Mouse (Mus musculus) NIH3T3 (cell line): ENCODE results near the gene Spi1.
"Not testable (repeated sequence)": the region's sequence is repeated elsewhere in the genome, so short reads cannot be mapped to it uniquely, and the experiment has no call there.

Experiments
- DNase-seq: peaks from one replicate; pipeline ENCODE4 v3.0.0-alpha.2; 2012; ENCODE audit warnings: low read depth

Gene Spi1

DNA sequence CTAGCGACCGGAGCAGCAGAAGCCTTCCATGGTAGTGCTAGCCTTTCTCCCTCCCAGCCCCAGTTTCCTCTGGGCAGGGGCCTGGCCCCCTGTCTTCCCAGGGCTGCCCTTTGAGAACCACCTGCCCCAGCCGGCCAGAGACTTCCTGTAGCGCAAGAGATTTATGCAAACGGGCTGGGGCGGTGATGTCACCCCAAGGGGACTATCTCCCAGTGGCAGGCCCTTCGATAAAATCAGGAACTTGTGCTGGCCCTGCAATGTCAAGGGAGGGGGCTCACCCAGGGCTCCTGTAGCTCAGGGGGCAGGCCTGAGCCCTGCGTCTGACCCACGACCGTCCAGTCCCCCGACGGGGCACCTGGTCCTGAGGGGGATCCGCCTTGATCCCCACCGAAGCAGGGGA is 14.3 kb downstream of the Spi1 start:
- no peak for DNase-seq

- DNase-seq: no peak
Observed at GRCm38 (mm10) chr2:91097015-91097414, 14.8 kb downstream of the Spi1 start.

GRCm38 (mm10) chr2:91098156-91098555 is 16.0 kb downstream of the Spi1 start:
- DNase-seq: no peak

DNA sequence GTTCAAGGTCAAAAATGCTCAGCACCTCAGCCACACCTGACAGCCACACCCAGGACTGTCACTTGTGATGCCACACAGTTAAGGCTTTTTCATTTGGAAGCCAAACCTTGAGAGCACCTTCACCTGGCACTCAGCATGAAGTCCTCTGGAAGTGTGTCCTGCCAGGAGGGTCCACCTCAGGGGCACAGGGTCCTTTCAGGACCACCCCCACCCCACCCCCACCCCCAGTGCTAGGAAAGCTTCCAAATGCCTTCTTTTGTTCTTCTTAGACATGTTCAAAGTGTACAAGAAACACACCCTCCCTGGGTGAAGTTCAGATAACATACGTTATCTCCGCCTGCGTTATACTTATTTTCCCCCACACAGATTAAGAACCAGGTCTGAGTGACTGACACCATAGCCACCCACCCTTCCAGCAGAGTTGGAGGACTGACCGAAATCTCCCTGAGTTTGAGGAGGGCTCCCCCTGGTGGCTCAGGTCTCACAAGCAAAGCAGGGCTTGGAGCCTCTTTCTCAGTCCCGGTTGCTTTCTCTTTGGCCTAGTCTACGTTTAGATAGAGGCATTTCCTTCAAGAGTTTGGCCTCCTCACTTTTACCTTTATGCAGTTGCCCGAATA is 19.0 kb downstream of the Spi1 start:
- peak; percentile 97 for DNase-seq

DNA sequence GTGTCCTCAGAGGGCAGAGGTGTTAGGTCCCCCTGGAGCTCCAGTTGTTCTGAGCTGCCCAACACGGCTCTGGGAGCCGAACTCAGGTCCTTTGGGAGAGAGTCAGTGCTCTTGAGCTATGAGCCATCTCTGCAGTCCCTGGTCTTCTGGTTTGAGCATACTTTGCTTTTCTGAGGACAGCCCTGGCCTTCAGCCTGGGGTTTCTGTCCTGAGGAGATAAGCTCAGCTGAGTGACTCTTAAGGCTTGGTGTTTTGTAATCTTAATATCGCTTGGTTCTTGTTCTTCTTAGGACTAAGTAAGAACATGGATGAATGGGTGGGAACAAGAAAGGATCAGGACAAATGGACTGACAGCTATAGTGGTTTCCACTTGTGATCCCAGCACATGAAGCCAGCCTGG is 26.0 kb downstream of the Spi1 start:
- no peak for DNase-seq

- no peak for DNase-seq
Observed at GRCm38 (mm10) chr2:91109241-91109640, 27.1 kb downstream of the Spi1 start.

DNA sequence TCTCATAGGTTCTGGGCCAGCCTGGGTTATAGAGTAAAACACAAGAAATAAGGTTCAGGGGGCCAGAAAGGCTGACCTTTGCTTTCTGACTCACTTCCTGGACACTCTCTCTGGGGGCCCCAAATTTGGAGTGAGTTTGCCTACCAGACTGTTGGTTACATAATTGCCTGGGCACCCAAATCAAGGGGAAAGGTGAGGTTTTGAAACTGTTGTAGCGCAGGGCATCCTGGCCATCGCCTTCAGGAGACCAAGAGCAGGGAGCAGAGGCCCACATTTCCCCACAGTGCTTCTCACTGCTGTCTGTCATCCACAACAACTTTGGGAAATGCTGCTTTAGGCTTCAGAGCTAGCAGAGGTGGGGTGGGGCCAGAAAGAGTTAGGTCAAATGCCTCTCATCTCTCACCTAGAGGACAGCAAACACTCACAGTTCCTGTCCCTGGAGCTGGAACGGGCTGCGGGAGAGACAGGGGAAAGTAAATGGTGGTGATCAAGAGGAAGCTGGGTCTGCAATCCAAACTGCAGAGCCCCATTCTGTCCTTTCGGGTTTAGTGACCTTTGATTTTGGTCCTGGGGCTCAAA is 27.7 kb downstream of the Spi1 start:
- no peak for DNase-seq

GRCm38 (mm10) chr2:91110429-91110828 is 28.2 kb downstream of the Spi1 start:
- no peak for DNase-seq

DNA sequence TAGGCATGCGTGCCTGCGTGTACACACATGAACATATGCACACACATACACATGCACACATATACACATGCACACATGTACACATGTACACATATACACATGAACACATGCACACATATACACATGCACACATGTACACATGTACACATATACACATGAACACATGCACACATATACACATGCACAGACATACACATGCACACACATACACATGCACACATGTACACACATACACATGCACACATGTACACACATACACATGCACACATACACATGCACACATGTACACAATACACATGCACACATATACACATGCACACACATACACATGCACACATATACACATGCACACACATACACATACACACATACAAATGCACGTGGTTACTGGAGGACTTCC is 29.6 kb downstream of the Spi1 start:
- DNase-seq: not testable (repeated sequence)

DNA sequence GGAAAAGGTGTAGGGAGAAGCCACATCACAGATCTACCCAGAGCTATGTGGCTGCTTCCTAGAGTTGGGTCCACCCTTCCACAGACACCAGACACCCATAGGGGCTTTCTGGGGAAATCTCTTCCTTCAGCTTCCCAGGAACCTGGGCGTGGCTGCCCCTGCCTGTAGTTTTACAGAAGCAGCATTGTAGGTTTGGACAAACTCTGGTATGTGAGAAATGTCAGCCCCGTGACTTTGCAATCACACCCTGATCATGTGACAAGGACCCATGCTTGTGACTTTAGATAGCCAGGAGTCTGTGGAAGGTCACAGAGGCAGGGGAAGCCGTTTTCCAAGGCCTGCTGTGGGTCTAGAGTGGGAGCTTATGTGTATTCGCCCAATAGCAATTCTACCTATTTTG is 30.3 kb downstream of the Spi1 start:
- DNase-seq: peak; percentile 22

GRCm38 (mm10) chr2:91113334-91113733 is 31.1 kb downstream of the Spi1 start:
- no peak for DNase-seq

DNA sequence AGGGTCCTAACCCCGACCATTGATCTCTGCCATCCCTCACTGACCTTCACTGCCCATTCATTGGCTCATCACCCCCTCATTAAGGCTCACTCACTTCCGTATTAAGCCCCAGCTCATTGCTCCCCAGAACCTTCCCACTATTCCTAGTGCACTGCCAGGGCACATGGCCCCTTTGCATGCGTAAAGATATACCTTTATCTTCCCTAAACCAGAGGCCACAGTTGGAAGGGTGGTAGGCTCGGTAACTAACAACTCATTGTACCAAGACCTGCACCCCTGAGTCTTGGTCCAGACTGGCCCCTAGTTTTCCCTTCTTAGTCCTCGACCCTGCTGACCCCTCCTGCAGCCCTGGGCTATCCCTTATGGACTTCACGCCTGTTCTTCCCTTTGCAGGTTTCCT is 31.7 kb downstream of the Spi1 start:
- DNase-seq: no peak

DNA sequence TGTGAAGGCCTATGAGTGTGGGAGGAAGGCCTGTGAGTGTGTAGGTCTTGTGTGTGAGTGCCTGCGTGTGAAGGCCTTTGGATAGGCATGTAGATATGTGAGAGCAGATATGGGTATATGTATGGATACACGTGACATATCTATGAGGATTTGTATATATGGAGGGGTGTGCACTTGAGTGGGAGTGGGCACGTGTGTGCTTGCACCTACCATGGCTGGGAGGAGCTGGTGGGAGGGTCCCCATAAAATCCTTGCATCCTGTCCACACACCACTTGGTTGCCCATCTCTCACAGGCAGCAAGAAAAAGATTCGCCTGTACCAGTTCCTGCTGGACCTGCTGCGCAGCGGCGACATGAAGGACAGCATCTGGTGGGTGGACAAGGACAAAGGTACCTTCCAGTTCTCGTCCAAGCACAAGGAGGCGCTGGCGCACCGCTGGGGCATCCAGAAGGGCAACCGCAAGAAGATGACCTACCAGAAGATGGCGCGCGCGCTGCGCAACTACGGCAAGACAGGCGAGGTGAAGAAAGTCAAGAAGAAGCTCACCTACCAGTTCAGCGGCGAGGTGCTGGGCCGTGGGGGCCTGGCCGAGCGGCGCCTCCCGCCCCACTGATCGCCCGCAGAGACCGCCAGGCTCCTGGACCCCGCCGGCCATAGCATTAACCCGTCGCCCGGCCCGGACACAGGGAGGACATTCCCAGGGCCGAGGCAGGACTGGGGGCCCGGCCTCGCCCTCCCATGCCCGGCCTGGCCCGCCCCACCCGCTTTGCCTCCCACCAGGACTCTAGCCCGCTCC is 32.8 kb downstream of the Spi1 start:
- DNase-seq: peak; percentile 97

GRCm38 (mm10) chr2:91115578-91115970 is 33.4 kb downstream of the Spi1 start:
- no peak for DNase-seq

- no peak for DNase-seq
Observed at GRCm38 (mm10) chr2:91116842-91117241, 34.7 kb downstream of the Spi1 start.

- DNase-seq: no peak
Observed at GRCm38 (mm10) chr2:91117585-91118275, 35.5 kb downstream of the Spi1 start, which contains the start of gene Mybpc3. Gene Mybpc3 (plus strand): TSS chr2:91118144.

DNA sequence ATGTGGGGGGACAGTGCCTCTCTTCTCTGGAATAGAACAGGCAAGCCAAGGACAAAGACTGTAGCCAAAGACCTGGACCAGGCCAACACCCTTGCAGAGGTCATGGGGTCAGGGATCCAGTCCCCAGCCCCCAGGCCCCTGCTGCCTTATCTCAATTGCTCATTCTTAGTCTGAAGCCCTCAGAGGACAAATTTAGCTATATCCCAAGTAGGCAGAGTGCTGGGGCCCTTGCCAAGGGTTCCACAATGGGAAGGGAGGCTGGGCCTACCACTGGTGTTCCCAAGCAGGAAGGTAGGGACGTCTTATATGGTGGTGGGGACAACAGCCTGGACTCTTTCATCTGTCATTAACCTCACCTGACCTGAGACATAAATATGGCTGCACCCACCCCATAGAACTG is 36.5 kb downstream of the Spi1 start:
- no peak for DNase-seq

GRCm38 (mm10) chr2:91119061-91119460 is 36.9 kb downstream of the Spi1 start:
- DNase-seq: no peak

DNA sequence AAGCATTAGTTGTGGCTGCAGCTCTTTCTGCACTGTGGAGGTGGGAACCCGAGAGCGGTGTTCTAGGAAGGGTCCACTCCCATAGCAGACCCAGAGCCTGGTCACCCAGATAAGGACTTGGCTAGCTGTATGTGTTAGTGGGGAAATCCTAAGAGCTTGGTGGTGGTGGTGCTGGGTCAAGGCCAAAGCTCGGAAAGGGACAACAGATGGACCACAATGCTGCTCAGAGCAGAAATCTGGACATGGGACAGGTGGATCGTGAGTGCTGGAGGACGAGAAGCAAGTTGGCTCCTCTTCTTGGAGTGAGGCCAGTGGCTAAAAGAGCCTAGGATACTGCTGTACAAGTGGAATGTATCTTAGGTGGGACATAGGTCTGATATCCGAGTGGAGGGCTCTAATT is 37.4 kb downstream of the Spi1 start:
- DNase-seq: no peak

DNA sequence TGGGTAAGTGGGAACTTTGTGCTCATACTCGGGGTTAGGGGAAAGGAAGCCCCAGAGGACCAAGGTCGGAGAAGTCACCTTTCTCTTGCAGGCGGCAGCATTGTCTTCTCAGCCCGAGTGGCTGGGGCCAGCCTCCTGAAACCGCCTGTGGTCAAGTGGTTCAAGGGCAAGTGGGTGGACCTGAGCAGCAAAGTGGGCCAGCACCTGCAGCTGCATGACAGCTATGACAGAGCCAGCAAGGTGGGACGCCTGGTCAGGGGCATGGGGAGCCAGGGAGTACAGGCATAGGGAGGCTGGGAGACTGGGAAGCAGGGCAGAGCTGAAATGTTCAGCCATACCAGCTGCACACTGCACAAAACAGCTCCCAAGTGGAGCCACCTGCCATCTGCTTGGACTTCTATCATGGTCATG is 38.1 kb downstream of the Spi1 start:
- no peak for DNase-seq

DNA sequence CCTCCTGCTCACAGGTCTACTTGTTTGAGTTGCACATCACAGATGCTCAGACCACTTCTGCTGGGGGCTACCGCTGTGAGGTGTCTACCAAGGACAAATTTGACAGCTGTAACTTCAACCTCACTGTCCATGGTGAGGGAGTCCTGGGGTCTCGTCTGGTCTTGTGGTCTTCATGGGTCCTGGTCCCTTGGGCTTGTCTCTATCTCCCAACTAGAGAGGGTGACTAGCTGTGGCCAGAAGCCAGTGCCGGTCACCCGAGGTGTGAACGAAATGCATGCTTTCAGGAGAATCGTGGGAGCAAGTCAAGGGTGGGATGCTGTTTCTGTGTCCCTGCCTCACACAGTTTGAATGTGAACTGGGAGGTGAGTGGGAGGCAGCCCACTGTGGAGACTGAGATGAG is 38.8 kb downstream of the Spi1 start:
- no peak for DNase-seq

DNA sequence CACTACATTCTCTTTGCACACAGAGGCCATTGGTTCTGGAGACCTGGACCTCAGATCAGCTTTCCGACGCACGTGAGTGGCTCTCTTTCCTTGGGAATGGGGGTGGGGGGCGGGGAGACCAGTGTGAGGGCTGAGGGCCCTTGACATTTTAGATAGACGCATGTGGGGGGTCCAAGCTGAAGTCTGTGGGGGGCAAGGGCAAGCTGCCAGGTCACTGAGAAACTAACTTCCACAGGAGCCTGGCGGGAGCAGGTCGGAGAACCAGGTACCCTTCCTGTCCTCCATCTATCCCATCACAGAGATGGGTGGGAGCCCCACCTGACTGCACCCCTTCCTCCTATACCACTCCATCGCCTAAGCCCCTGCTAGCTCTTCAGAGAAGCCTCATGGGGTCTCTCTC is 39.3 kb downstream of the Spi1 start:
- no peak for DNase-seq

GRCm38 (mm10) chr2:91123521-91123920 is 41.3 kb downstream of the Spi1 start:
- DNase-seq: no peak
